Mouse (Mus musculus): ENCODE results near the gene Rxrb.

The Rxrb gene

DNA sequence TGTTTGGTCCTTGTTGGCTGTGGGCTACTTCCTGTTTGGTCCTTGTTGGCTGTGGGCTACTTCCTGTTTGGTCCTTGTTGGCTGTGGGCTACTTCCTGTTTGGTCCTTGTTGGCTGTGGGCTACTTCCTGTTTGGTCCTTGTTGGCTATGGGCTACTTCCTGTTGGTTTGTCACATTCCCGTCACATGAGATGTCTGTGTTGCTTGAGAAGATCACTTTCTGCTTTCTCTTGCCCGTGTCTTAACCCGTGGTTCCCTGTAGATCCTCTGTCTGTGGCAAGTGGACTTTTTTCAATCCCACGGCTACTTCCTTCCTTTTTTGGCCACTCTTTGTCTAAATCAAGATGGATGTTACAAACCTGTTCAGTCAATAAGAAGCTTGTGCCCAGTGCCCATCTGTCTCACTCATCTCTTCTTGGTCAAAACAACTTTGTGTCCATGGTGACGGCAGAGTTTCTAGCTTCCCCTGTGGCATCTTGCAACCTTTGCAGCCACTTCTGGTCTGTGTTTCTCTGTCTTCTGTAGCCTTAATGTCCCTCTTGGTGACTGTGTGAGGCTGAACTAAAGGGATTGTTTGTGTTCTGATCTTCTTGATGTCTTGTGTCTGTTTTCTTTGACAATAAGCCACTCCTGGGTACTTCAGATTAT lies 15.9 kb downstream of the Rxrb start:
- no peak for DNase-seq (ENCODE audit: low spot score)

DNA sequence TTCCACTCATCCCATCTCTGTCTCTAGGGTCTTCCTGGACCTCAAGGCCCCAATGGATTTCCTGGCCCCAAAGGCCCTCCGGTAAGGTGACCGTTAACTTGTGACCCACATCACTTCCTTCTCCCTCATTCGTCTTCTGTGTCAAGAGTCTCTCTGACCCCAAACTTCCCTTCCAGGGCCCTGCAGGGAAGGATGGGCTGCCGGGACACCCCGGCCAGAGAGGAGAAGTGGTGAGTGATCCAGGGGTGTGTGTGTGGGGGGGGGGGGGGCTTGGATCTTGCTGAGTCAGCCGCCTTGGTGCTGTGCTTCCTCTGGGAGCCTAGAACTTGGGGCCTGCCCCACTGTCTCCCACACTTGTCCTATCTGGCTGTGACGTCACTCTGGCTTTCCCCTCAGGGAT lies 25.6 kb downstream of the Rxrb start:
- DNase-seq (ENCODE audit: low spot score) = no peak

DNA sequence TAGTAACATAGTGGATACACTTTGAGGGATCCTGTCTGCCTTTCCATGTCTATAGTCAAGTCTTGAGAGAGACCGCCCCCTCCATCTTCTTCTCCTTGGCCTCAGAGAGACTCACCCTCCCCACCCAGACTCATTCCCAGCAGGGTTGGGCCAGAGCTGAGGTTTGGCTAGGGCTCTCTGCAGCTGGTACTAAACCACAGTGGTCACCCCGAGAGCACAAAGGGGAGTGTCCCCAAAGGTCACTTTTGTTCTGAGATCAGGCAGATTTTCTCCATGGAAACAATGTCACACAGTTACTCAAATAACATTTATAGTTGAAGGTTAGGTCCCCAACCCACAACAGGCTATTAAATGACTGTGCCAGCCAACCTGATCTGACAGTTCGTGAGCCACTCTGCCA lies 37.3 kb downstream of the Rxrb start:
- no peak for DNase-seq (ENCODE audit: low spot score)

DNA sequence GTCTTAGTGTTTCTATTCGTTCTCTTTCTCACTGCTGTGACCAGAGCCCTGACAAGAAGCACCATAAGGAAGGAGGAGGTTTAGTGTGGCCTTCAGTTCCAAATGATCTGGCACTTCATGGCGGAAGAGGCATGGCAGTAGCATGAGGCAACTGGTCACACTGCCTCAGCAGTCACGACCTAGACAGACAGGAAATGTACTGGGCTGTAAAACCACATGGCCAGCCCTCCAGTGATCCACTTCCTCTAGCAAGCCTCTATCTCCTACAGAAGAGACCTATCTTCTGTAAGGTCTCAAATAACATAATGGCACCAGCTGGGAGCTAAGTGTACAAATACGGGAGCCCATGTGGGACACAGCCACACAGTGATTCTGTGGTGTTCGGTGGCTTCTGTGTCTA lies 40.5 kb downstream of the Rxrb start:
- no peak for DNase-seq (ENCODE audit: low spot score)

DNA sequence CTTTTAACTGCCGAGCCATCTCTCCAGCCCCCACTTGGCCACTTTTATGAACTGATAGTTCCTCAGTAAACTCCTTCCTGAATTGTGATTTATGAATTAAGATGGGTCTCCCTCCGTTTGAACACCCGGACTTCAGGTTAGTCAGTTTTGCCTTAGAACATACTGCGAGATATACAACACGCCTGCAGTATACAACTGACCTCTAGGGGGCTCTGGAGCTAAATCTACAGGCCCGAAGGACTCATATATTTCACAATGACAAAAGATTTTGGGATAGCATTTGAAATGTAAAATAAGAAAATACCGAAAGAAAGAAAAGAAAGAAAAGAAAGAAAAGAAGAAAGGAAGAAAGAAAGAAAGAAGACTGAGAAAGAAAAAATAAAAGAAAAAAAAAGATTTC lies 43.7 kb downstream of the Rxrb start:
- DNase-seq (ENCODE audit: low spot score) = peak; percentile 53

DNA sequence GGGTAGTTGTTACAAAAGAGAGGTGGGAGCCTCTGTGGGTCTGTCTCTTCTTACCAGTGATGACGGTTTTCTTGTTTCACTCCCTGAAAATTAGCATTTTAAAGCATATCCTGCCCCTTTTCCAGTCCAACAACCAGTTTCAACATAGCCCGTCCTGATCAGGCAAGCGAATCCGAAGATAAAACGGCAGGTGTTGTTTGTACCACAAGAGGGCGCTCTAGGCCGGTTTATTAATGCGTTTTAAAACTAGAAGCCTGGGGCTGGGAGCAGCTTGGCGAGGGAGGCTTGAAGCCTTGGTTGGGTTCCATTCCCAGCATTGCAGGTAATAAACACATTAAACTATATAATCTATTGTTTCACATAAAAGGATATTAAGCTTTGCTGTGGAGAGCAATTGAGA lies 45.9 kb downstream of the Rxrb start:
- peak; percentile 59 for DNase-seq (ENCODE audit: low spot score)

DNA sequence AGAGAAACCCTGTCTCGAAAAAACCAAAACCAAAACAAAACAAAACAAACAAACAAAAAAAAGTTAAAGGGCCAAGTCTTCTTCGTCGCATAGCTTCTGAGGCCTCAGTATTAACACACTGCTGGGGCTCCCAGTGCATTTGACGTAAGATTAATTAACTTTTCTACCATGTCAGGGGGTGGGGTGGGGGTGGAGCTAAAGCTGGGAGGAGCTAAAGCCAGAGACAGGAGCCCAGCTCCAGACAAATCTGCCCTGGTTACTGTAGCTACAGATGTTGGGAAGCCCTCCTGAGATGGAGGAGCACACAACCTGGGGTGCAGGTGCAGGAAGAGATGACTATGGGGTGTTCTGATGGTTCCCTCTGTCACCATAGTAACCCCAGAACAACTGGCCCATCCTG lies 46.5 kb downstream of the Rxrb start:
- DNase-seq (ENCODE audit: low spot score) = no peak

DNA sequence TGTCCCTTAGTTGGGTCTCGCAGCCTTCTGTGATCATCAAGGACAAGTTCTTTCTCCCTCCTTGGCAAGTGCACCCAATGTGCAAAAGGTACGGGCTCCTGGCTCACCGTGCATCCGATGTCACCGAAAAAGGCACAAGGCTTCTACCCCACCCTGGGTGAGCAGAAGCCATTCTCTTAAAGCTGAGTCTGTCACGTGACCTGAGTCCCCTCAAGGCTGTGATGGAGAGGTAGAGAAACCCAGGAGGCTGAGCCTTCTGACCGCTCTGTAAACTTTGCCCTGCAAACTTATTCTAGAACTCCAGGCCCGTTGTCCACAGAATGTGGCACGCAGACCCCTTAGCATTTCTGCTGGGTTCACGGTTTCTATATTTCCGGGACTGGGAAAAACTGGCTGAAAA lies 47.4 kb downstream of the Rxrb start:
- DNase-seq (ENCODE audit: low spot score) = no peak

DNA sequence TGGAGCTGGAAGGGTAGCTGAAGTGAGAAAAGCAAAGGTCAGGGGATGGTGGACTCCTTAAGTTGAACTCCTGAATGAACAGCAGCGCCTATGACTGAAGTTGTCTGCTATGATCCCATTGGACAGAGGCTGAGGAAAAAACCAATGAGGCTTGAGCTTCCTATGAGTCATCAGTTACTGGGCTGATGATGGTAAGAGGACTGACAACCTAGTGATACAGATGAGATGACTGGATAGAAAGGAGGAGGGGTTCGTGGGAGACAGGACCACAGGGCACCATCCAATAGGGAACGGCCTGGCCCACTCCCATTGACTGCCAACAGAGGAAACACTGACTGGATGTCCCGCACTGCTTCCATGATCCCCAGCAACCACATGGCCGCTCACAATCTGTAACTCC lies 48.0 kb downstream of the Rxrb start:
- DNase-seq (ENCODE audit: low spot score) = no peak

DNA sequence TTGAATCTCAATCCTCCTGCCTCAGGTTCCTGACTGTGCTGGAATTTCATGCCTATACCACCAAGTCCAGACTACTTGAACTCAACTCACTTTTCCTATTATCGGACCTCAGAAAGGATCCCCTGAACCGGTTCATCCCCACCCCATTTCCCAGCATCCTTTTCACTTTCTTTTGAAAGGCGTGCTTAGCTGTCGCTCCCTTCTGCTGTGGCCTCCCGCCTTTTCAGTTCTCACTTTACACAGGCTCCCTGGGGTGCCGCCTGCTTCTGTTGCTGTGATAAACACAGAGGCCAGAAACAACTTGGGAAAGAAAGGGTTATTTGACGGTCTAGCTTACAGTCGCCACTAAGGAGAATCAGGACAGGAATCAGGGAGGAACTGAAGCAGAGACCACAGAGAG lies 51.5 kb downstream of the Rxrb start:
- no peak for DNase-seq (ENCODE audit: low spot score)

DNA sequence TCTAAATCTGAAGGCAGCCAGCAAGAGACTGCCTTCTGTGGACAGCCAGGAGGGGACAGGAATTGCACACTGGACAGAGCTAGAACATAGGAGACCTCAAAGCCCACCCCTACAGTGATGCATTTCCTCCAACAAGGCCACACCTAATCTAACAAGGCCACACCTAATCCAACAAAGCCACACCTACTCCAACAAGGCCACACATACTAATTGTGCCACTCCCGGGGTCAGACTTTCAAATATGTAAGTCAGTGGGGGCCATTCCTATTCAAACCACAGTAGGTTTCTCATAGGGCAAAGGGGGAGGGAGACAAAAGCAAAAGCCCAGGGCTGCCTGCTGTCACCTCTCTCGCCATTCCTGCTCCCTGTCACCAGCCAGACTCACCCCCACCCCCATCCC lies 55.8 kb downstream of the Rxrb start:
- DNase-seq (ENCODE audit: low spot score) = no peak

All from spleen, adult 12 weeks (tissue).